Mouse (Mus musculus) kidney, postnatal 14 days (tissue): ENCODE measurements around the gene Lcn6.
"Not testable (repeated sequence)": the region's sequence is repeated elsewhere in the genome, so short reads cannot be mapped to it uniquely, and the experiment has no call there.

ENCODE experiments used
- DNase-seq: peaks from one replicate; pipeline ENCODE4 v3.0.0; 2022; ENCODE audit warnings: mixed read lengths

The Lcn6 gene

DNA sequence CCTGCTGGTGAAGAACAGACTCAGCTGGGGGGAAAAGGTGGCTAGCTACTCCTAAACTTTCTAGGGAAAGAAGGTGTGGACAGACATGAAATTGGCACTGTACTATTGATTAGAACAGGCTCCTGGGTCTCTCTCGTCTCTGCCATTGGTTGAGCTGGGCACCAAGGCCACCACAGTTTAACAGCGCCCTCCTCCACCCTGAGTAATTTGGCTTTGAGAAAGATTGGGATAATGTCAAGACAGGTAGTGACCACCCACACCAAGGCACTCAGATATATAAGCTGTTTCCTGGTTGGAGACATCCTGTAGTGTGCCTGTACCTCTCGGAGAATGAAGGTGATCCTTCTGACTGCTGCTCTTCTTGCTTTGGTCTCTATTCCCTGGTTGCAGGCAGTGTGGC, at the start of gene Lcn6:
TSS of gene Lcn6 (plus strand) at position 301 of the 400 bp plus-strand sequence.
- DNase-seq, result no peak

GRCm38 (mm10) chr2:25627811-25628210, 48.8 kb upstream of the Lcn6 start, which contains the start of gene Fcna:
Gene Fcna, minus strand, starts transcription at chr2:25628030.
- DNase-seq, result no peak

DNA sequence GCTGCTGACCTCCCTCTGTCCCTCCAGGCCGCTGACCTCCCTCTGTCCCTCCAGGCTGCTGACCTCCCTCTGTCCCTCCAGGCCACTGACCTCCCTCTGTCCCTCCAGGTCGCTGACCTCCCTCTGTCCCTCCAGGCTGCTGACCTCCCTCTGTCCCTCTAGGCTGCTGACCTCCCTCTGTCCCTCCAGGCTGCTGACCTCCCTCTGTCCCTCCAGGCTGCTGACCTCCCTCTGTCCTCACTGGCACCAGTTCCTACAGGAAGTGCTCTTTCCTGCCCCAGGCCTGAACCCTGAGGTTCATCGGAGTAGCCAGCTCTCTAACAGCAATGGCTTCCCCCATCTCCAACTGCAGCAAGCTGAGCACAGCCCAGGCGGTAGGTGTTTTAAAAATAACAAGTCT, 47.8 kb upstream of the Lcn6 start:
- DNase-seq, result peak; percentile 48

GRCm38 (mm10) chr2:25633616-25634015, 43.0 kb upstream of the Lcn6 start:
- no peak for DNase-seq

DNA sequence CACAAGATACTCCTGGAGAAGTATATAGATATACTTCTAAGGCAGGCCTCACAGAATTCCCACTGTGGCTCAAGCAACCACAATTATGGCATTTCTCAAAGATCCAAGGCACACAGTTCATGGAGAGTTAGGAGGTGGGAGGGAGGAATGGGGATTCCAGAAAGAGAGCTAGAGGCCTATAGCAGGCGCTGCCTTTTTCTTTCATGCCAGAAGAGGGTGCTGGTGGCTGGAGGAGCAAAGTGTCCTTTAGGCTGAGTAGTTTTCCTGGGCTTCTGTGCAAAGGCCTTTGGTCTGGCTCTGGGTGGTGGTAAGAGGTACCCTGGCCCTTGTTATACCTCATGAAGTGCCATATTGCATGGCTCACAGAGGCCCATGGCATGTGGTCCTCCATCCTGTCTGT, 42.5 kb upstream of the Lcn6 start:
- no peak for DNase-seq

GRCm38 (mm10) chr2:25639890-25640289, 36.7 kb upstream of the Lcn6 start:
- DNase-seq, result peak; percentile 32

GRCm38 (mm10) chr2:25652902-25653301, 23.7 kb upstream of the Lcn6 start, which contains the start of gene Lcn8:
Gene Lcn8, plus strand, starts transcription at chr2:25653120.
- no peak for DNase-seq

GRCm38 (mm10) chr2:25654502-25654901, 22.1 kb upstream of the Lcn6 start:
- peak; percentile 8 for DNase-seq

- DNase-seq, result no peak
Observed at GRCm38 (mm10) chr2:25656691-25657090, 19.9 kb upstream of the Lcn6 start.

DNA sequence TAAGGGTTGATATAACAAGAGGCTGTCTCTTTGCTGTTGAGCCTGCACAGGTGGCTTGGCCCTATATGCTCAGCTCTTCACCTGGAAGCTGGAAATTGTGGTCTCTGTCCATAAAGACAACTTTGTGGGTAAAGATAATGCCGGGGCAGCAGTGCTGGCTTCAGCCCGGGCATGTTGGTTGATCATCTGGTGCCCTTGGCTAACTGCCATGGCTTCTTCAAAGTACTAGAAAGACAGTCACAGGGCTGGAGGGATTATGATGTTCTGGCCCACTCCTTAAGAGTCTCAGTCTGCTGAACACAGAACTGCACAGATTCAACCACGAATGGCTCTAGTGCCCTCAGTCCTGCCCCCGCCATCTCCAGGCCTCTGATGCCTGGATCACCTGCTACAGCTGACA, 19.3 kb upstream of the Lcn6 start:
- no peak for DNase-seq

- no peak for DNase-seq
Observed at GRCm38 (mm10) chr2:25657652-25658051, 18.9 kb upstream of the Lcn6 start, which contains the start of gene Lcn5. Gene Lcn5, plus strand, starts transcription at chr2:25657952.

- no peak for DNase-seq
Observed at GRCm38 (mm10) chr2:25660279-25660678, 16.3 kb upstream of the Lcn6 start.

DNA sequence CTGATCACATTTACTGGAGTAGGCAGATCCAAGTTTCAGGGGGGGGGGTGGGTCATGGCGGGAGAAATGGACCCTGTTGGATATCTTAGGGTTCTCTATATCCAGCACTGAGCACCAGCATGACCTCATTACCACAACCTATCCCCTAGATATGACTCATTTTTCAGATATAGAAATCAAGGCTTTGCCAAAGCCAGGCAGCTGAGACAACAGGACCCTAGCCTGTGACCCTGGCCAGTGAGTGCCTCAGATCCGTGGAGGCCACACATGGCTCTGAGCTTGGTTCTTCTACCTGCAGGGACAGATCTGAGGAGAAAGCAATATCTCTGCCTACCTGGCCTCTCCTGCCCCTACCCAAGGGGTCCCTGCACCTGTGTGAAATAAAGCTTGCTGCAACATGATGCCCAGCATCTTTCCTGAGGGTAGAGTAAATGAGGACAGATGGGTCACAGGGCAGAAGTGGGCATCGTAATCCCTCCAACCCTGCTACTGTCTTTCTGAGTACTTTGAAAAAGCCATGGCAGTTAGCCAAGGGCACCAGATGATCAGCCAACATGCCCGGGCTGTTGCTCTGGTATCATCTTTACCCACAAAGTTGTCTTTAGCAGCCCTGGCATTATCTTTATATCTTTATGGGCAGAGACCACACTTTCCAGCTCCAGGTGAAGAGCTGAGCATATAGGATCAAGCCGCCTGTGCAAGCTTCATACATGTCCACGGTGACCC, 15.2 kb upstream of the Lcn6 start:
- no peak for DNase-seq

DNA sequence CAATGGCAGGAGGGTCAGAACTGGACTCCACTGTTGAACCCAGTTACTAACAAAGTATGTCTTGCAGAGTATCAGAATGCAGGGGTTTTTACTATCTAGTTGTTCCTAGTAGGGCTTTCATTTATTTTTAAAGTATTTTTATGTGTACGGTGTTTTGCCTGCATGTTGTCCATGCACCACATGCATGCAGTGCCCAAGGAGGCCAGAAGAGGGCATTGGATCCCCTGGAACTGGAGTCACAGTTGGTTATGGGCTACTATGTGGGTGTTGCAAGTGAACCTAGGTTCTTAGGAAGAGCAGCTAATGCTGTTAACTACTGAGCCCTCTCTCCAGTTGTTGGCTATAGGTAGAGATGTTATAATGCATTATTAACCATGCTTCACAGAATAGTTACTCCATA, 13.1 kb upstream of the Lcn6 start:
- peak; percentile 50 for DNase-seq

- no peak for DNase-seq
Observed at GRCm38 (mm10) chr2:25664125-25664524, 12.5 kb upstream of the Lcn6 start.

DNA sequence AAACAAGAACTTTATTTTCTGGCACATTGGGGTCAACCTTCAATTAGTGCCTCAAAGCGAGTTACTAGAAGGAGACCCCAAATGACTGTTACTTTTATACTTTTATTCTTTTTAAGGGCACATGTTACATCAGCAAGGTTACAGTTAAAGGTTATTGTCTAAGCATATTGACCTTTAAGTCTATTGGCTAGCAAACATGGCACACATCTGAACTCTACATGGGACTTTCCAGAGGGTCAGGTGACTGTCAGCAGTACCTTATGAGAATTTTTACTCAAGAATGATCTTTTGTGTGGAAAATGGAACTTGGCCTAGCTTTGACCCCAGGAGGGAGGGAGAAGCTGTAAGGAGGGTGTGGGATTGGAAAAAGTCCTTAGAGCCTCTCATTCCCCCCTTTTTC, 10.1 kb upstream of the Lcn6 start:
- no peak for DNase-seq

- no peak for DNase-seq
Observed at GRCm38 (mm10) chr2:25679559-25679958, 3.0 kb downstream of the Lcn6 start.

GRCm38 (mm10) chr2:25682426-25682825, 5.8 kb downstream of the Lcn6 start, which contains the start of gene Lcn10:
Gene Lcn10, plus strand, starts transcription at chr2:25682726.
- DNase-seq, result no peak

GRCm38 (mm10) chr2:25686941-25687340, 10.4 kb downstream of the Lcn6 start:
- DNase-seq, result no peak

DNA sequence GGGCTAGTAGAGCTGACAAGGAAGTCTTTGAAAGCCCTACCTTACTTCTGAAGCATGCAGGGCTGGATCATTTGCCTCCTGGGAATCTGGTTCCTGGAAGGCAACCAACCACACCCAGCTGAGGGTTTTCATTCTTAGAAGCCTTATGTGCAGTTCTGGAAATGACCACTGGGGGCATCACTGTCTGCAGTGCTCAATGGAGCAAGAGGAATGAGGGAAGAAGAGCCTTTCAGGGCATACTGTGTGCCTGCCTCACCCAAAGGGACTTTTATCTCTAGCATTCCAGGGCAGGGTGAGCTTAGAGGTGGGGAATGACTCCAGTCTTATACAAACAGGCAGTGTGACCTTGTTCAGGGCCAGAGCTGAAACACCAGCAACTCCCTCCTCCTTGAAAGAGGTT, 18.0 kb downstream of the Lcn6 start:
- peak; percentile 42 for DNase-seq

GRCm38 (mm10) chr2:25696951-25697350, 20.4 kb downstream of the Lcn6 start:
- DNase-seq, result no peak

DNA sequence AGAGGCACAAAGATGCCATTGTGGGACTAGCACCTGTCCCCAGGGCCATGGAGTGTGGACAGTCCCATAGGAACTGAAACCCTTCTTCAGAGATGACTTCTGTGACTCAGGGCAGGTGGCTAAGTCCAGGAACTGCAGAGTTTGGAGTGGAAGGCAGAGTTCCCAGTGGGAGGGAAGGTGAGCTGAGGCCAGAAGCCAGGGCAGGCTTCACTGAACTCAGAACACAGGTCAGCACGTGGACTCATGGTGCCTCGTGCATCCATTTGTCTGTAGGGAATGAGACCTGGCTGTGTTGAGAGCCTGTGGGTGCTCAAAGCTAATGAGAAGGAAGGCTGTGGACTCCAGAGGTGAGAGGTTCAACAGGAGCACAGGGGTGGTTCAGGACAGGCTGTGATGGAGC, 22.1 kb downstream of the Lcn6 start:
- no peak for DNase-seq

GRCm38 (mm10) chr2:25699743-25700142, 23.2 kb downstream of the Lcn6 start, which contains the start of gene Obp2a:
Gene Obp2a, plus strand, starts transcription at chr2:25700043.
- DNase-seq, result not testable (repeated sequence)

GRCm38 (mm10) chr2:25701001-25701400, 24.4 kb downstream of the Lcn6 start:
- DNase-seq, result no peak

GRCm38 (mm10) chr2:25703706-25704105, 27.1 kb downstream of the Lcn6 start:
- no peak for DNase-seq
